Mouse (Mus musculus) layer of hippocampus, postnatal 25 days (tissue): ENCODE measurements at regions not wholly inside any gene's neighbourhood (a gene's known extent, or its start where the extent isn't known, plus 50 kb on each side); places are given as distances from the start of the nearest gene placed in this dataset.

ENCODE experiments used
- DNase-seq, 2 experiments: peaks; one replicate each; pipeline ENCODE4 v3.0.0; 2022; ENCODE audit warnings: mixed read lengths in 2 of 2, low spot score in 1 of 2; ENCODE audit errors: extremely low spot score in 1 of 2

DNA sequence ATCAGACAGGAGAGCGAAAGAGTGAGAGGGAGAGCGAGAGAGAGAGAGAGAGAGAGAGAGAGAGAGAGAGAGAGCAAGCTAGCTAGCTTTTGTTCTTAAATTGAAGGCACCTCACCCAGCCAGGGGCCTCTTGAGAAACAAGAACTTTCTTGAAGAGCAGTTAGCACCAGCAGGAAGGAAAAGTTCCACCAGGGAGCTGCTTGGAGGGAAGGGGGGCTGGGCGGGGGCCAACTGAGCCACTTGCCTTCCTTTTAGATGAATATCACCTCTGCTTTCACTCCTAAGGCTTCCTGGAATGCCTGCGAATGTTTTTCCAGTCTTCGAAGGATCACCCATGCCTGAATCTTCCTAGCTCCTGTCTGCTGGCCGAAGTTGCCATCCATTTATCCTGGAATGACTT lies 118.0 kb upstream of the Tgfbr2 start:
- no peak for DNase-seq

- DNase-seq, result no peak
These were observed 116.5 kb upstream of the Tgfbr2 start for GRCm38 (mm10) chr9:116291624-116292023.

- DNase-seq, result no peak
These were observed 115.7 kb upstream of the Tgfbr2 start for GRCm38 (mm10) chr9:116290896-116291295.

DNA sequence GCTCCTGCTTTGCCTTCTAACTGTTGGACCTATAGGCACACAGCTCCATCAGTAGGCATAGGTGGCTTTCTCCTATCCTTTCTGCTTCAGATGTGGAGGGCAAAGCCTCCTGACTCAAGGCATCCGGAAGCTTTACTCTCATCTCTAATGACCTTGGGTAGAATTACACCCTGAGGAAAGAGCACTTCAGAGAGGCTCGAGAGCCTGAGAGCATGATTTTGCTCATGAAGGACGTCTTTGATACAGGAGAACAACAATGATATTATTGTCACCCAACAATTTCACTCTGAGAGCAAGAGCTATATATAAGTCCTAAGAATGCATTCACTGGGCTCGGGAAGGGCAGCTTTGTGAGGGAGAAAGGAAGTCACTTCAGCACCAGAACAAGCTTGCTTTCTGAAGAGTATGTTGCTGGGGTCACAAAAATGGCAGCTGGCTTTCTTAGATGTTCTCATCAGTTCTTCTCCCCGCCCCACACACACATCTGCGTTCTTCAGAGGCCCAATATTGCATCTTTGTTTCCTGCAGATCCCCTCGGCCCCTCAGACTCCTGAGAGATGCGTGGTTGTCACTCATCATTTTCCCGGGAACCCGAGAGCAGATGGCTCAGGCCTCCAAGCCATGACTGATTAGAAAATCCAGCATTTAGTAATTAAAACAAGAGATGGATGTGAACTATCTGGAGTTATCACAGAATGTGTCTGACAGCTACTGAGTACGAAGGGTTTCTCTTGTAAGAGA lies 110.7 kb upstream of the Tgfbr2 start:
- DNase-seq, result no peak

DNA sequence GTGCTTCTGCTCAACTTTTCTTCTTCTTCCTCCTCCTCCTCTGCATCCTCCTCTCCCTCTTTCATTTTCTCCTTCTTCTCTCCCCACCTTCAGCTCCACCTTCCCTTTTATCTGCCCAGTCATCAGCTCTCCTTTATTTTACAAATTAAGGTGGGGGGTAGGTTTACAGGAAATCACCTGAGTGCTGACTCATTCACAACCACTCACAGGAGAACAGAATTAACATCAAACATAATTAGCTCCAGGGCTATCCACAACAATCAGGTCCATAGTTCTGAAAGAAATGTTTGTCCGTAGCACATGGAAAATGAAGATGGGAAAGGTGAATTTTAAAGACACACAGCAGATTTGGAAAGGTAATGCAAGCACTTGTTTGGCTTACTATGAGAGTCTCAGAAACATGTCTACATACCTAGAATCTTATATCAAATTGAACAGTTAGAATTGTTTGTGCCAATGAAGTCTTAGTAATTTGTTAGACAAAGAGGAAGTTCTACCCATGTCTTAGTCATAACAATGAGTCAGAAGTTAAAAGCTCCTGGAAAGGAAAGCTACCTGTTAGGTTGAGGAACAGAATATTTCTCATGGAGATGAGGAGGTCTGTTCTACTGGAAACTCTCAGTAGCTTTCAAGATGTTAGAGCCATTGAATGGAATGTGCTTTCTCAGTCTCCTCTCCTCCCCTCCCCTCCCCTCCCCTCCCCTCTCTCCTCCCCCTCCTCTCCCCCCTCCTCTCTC lies 108.8 kb upstream of the Tgfbr2 start:
- no peak for DNase-seq

- DNase-seq, result no peak
These were observed 106.5 kb upstream of the Tgfbr2 start for GRCm38 (mm10) chr9:116281654-116282053.

DNA sequence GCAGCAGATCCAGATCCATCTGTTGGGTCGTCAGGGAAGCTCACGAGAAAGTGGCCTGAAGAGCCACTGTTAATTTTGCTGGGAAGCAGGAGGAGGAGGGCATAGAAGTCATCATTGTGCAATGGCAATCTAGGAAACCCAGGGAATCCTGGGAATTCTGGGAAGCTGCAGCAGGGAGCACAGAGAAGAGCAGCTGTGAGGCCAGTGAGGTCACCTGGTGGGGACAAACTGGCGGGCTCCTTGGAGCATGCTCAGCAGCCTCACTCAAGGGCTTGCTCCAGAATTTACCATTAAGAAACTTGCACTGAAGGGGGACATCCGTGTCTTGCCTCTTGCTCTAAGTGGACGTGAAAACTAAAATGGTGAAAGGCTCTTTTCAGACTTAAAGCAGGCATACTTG lies 105.0 kb upstream of the Tgfbr2 start:
- DNase-seq, result no peak

DNA sequence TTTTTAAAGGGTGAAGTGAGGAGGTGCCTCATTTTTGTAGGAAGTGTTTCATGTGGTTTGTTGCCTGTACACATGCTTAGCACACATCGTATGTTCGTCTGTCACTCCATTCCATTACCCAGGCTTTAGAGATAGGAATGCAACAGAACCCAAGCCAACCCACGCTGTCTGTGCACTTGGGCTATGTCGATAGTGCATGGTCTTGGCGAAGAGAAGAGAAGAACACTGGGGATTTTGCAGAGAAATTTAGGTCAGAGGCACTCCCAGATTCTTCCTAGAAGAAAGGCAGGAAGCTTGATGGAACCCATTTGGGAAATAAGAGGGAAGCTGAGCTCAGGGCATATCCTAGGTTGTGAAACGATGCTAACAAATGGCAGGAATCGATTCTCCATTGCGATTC lies 103.7 kb upstream of the Tgfbr2 start:
- no peak for DNase-seq

GRCm38 (mm10) chr9:116277736-116278135 lies 102.6 kb upstream of the Tgfbr2 start:
- no peak for DNase-seq

DNA sequence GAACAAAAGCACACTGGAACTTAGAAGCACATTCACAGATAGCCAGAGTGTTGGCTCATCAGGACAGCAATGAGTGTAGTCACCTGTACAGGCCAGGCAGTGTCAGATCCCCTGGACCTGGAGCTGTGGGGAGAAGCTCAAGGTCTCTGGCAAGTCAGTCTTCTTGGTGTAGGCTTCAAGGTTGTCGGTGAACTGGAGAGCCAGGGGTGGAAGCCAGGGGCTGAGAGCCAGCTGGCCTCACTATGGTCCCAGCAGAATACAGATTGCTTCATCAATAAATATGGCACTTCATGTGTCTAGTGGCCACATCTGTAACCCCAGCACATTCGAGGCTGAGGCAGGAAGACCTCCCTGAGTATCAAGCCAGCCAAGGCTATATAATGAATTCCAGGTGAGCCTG lies 101.0 kb upstream of the Tgfbr2 start:
- no peak for DNase-seq

DNA sequence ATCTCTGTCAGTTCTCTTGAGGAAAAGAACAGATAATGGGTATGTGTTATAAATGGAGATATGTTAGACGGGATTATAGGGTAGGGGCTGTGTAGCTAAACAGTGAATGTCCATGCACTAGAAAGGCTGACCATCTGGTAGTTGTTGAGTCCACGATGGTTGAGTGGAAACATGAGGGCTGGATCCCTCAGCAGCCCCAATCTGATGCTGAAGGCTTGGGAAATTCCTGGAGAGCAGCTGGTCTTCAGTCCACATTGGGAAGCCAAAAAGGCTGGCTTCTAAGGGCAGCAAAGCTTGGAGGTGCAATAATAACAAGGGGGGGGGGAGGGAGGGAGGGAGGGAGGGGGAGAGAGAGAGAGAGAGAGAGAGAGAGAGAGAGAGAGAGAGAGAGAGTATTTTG lies 97.3 kb upstream of the Tgfbr2 start:
- no peak for DNase-seq

- no peak for DNase-seq
These were observed 95.3 kb upstream of the Tgfbr2 start for GRCm38 (mm10) chr9:116270417-116270828.

GRCm38 (mm10) chr9:116267411-116267810 lies 92.3 kb upstream of the Tgfbr2 start:
- DNase-seq, result no peak

DNA sequence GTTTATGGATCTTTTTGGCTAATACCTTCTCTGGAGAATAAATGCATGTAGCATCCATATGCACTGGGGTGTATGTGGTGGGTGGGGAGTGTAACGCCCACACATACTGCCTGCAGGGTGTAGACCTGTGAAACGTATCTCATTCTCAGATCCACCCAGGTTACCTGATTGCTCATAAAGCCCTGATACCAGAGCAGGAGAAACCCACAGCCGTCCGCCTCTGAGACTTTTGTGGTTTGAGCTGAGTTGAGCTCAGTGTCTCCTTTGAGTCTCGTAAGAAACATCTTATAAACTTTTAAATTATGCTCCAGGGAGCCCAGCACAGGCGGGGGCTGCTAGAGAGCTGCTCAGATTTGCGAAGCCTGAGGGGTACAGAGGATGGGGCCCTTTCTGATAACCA lies 88.7 kb upstream of the Tgfbr2 start:
- DNase-seq, result no peak

DNA sequence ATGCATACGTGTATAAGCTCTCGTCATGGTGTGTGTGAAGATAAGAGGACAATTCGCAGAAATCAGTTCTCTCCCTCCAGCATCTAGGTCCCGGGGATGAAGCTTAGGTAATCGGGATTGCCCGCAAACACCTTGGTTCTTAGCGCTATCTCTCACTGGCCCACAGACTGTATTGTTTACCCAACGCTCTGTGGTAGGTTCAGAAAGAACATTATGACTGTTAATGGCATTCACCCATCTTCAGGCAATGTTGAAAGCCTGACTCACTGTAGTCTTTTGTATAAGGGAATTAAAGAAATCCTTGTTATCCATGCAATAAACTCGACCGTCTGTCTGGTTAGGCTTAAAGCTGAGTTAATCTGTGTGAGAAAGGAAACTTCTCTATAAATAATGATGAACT lies 84.4 kb upstream of the Tgfbr2 start:
- DNase-seq, result no peak

DNA sequence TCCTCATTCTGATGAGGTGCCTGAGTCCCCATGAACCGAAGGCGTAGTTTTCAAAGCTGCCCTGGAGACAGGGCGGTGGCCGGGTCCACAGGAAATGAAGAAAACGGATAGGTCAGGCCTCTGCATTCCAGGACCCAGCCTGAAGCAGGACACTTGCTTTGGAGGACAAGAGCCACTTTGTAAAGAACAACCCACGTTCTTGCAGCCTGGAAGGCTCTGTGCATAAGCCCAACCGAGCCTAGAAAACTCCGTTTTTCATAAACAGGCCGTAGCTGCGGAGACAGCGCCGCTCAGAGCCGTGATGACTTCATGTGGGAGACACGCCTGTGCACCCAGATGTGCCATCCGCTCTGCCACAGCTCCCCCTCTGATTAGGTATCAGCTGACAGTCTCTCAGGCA lies 78.4 kb upstream of the Tgfbr2 start:
- no peak for DNase-seq

GRCm38 (mm10) chr9:116252788-116253187 lies 77.6 kb upstream of the Tgfbr2 start:
- DNase-seq, result no peak

- no peak for DNase-seq
These were observed 74.6 kb upstream of the Tgfbr2 start for GRCm38 (mm10) chr9:116249791-116250190.

DNA sequence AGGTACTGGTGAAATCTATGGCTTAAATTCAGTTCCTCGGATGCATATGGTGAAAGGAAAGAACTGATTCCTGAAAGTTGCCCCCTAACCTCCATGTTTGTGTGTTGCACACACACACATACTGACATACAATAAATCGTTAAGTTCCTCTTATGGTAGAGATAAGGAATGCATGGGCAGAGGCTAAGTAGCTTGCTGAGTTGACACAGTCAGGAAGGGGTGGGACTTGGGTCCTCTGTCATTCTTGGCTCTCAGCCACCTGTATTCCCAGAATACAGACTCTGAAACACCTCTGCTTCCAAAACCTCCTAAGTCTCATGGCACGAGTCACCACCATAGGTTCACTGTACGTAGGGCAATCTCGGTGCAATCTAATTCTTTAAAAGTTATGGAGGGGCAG lies 70.0 kb upstream of the Tgfbr2 start:
- no peak for DNase-seq

DNA sequence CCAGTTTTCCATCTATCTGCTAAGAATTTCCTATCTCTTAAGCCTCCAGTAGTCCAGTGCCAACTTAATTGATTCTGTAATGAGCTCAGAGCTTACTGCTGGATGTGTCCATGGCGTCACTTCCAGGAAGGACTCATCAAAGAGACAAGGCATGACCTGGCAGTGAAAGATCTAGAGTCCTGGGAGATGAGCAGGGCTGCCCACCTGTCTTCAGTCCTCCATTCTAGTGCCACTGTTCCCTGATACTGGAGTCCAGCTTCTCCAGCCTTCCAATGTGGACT lies 69.4 kb upstream of the Tgfbr2 start:
- DNase-seq, result no peak

DNA sequence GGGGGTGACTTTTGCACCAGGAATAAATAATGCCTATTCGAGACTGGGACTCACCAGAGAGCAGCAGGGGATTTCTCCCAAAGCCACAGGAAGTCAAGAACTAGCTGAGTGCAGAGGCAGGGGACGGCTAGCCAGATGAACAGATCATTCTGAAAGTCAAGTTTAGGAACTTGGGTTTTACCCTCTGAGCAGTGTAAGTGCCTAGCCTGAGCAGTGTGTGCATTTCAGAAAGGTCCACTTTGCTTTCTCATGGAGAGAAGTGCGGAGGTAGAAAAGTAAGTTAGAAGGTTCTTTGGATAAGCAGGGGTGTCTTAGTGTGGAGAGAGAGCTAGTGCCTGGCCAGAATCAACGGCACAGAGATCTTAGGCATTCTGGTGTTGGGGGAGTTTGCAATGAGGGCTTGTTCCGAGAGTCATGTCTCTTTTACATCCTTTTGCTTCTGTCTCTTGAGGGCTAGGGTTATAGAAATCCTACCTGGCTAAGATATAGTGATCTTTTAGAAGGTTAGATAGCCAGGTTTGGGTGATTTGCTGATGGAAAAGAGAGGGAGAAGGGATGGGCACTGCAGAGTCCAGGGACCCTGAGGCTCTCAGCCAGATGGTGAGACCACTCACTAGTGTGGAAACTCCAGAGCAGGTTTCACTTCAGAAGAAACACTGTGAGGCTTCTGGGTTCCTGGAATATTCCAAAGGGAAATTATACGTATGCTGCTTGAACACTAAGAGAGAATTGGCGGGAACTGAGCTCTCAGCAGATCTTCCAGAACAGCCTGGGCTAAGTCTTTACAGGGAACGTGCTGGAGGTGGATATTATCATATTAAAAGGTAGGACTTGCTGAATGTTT lies 68.8 kb upstream of the Tgfbr2 start:
- no peak for DNase-seq
